Mouse (Mus musculus) embryonic facial prominence, embryonic 14.5 days (tissue): ENCODE data around the gene 4933411K16Rik. TPM values are rescaled to one million over a fixed set of nuclear protein-coding genes. Genes with fewer than 3 reads are reported as not detected.

Source experiments
- ATAC-seq: fragments of 200-750 bp; cut with Nextera tagmentation; 2 replicates; pipeline ENCODE4 v1.8.0; 2017; ENCODE audit warnings: low read depth, moderate number of reproducible peaks, moderate TSS enrichment
- DNase-seq: peaks from one replicate; pipeline ENCODE4 v3.0.0-alpha.2; 2015; ENCODE audit warnings: low spot score
- H3K27ac ChIP-seq: fragments of 300-500 bp; sonication (generic); replicated peaks from 2 replicates; pipeline ENCODE4 v1.5.1; 2014; ENCODE audit warnings: low read depth, mild to moderate bottlenecking, low read length, moderate library complexity
- H3K27me3 ChIP-seq: fragments of 300-500 bp; sonication (generic); replicated peaks from 2 replicates; pipeline ENCODE4 v1.6.1; 2014; ENCODE audit warnings: low read length; ENCODE audit not compliant: control insufficient read depth, insufficient read depth
- H3K36me3 ChIP-seq: fragments of 300-500 bp; sonication (generic); 2 replicates; pipeline ENCODE4 v1.6.1; 2014; ENCODE audit warnings: low read length, mixed read lengths; ENCODE audit not compliant: control insufficient read depth, insufficient read depth
- H3K4me1 ChIP-seq: fragments of 300-500 bp; sonication (generic); 2 replicates; pipeline ENCODE4 v1.6.1; 2014; ENCODE audit warnings: antibody characterized with exemption, low read length; ENCODE audit not compliant: control insufficient read depth, insufficient read depth
- H3K4me2 ChIP-seq: fragments of 300-500 bp; sonication (generic); 2 replicates; pipeline ENCODE4 v1.6.1; 2014; ENCODE audit warnings: low read depth, mild to moderate bottlenecking, low read length, moderate library complexity, mixed read lengths
- H3K4me3 ChIP-seq: fragments of 300-500 bp; sonication (generic); 2 replicates; pipeline ENCODE4 v1.5.1; 2014; ENCODE audit warnings: low read depth, mild to moderate bottlenecking, low read length
- H3K9ac ChIP-seq: fragments of 300-500 bp; sonication (generic); 2 replicates; pipeline ENCODE4 v1.6.1; 2014; ENCODE audit warnings: low read depth, mild to moderate bottlenecking, low read length, moderate library complexity, mixed read lengths
- H3K9me3 ChIP-seq: fragments of 300-500 bp; sonication (generic); 2 replicates; pipeline ENCODE4 v1.6.1; 2016; ENCODE audit warnings: low read length; ENCODE audit not compliant: control insufficient read depth
- WGBS: fragments of 180-500 bp; shearing (Covaris S2); extraction: QIAGEN DNeasy Blood & Tissue Kit; methylation state at CpG from one replicate; pipeline ENCODE4 v1.1.7; 2014; 5-methylcytosine and 5-hydroxymethylcytosine counted together
- polyA plus RNA-seq: library from polyadenylated mRNA; unstranded; fragments of >200 nt; fragmentation: Nextera tagmentation; extraction: Ambion mirVana; gene quantifications from 2 replicates; pipeline ENCODE4 v1.2.1, GENCODE M21; 2014

Gene 4933411K16Rik
- polyA plus RNA-seq, 1 experiment from 2014 or later = not detected

GRCm38 (mm10) chr19:42043988-42044387 is 8.1 kb upstream of the 4933411K16Rik start:
- ATAC-seq (no peak), DNase-seq (no peak)
- Histone ChIP-seq H3K27ac (no peak overlapping the region), H3K36me3 (no peaks in the 10 kb centered on the region), H3K4me3 (no peak overlapping the region), H3K9ac (no peak overlapping the region), H3K4me2 (no peak overlapping the region), H3K9me3 (no peaks in the 10 kb centered on the region), H3K27me3 (0 out of 2 replicates have a peak, but pooled peaks cover 7% of the 10 kb centered on the region), H3K4me1 (peaks cover 9% of the 10 kb centered on the region)
- WGBS = 91% methylated on average over 6 of the region's 6 CpGs

GRCm38 (mm10) chr19:42045269-42046102 is 6.6 kb upstream of the 4933411K16Rik start, which contains the start of gene Hoga1:
Gene Hoga1 (plus strand): TSS chr19:42045610.
- WGBS = 21% methylated on average over 23 of the region's 23 CpGs
- Histone ChIP-seq H3K9me3 (no peaks in the 10 kb centered on the region), H3K4me3 (peak within 1 kb of the TSS; percentile 36), H3K27me3 (no peaks in the 10 kb centered on the region), H3K4me1 (peaks cover 9% of the 10 kb centered on the region), H3K4me2 (peak within 1 kb of the TSS; percentile 62), H3K27ac (no peak within 1 kb of the TSS), H3K9ac (peak within 1 kb of the TSS; percentile 46), H3K36me3 (no peaks in the 10 kb centered on the region)
- peak; percentile 96 for ATAC-seq
- peak; percentile 91 for DNase-seq

GRCm38 (mm10) chr19:42050251-42050650 is 1.8 kb upstream of the 4933411K16Rik start:
- Histone ChIP-seq H3K27me3 (no peaks in the 10 kb centered on the region), H3K27ac (no peak overlapping the region), H3K4me1 (peaks cover 9% of the 10 kb centered on the region), H3K9me3 (no peaks in the 10 kb centered on the region), H3K9ac (no peak overlapping the region), H3K36me3 (no peaks in the 10 kb centered on the region), H3K4me3 (no peak overlapping the region), H3K4me2 (no peak overlapping the region)
- DNase-seq (no peak), ATAC-seq (no peak)
- WGBS = 81% methylated on average over 1 of the region's 1 CpGs

GRCm38 (mm10) chr19:42051351-42051750 is 697 bp upstream of the 4933411K16Rik start:
- Histone ChIP-seq H3K9me3 (no peaks in the 10 kb centered on the region), H3K27ac (no peak overlapping the region), H3K9ac (no peak overlapping the region), H3K4me1 (no peaks in the 10 kb centered on the region), H3K4me2 (no peak overlapping the region), H3K4me3 (no peak overlapping the region), H3K27me3 (no peaks in the 10 kb centered on the region), H3K36me3 (no peaks in the 10 kb centered on the region)
- 83% methylated on average over 3 of the region's 3 CpGs for WGBS
- ATAC-seq = no peak
- no peak for DNase-seq

- Histone ChIP-seq H3K4me1 (no peaks in the 10 kb centered on the region), H3K4me3 (no peak overlapping the region), H3K9me3 (no peaks in the 10 kb centered on the region), H3K9ac (no peak overlapping the region), H3K36me3 (no peaks in the 10 kb centered on the region), H3K27ac (no peak overlapping the region), H3K4me2 (no peak overlapping the region), H3K27me3 (no peaks in the 10 kb centered on the region)
- DNase-seq (no peak), ATAC-seq (no peak)
- 80% methylated on average over 6 of the region's 6 CpGs for WGBS
These were observed 2.2 kb downstream of the 4933411K16Rik start for GRCm38 (mm10) chr19:42054255-42054654.

GRCm38 (mm10) chr19:42055881-42056280 is 3.8 kb downstream of the 4933411K16Rik start:
- WGBS = 69% methylated on average over 2 of the region's 2 CpGs
- Histone ChIP-seq H3K4me1 (no peaks in the 10 kb centered on the region), H3K9me3 (no peaks in the 10 kb centered on the region)

GRCm38 (mm10) chr19:42056719-42057409 is 4.8 kb downstream of the 4933411K16Rik start:
- Histone ChIP-seq H3K9ac (no peak overlapping the region), H3K9me3 (no peaks in the 10 kb centered on the region), H3K27me3 (no peaks in the 10 kb centered on the region), H3K27ac (no peak overlapping the region), H3K36me3 (no peaks in the 10 kb centered on the region), H3K4me1 (no peaks in the 10 kb centered on the region), H3K4me3 (no peak overlapping the region), H3K4me2 (no peak overlapping the region)
- ATAC-seq (no peak), DNase-seq (no peak)
- 87% methylated on average over 6 of the region's 6 CpGs for WGBS

More at GRCm38 (mm10) chr19:42055881-42056280, 3.8 kb downstream of the 4933411K16Rik start:
- no peak overlapping the region for H3K4me2 ChIP-seq
- H3K27ac ChIP-seq = no peak overlapping the region
- H3K27me3 ChIP-seq = no peaks in the 10 kb centered on the region
- H3K36me3 ChIP-seq = no peaks in the 10 kb centered on the region
- no peak overlapping the region for H3K9ac ChIP-seq
- ATAC-seq (no peak), DNase-seq (no peak)
- H3K4me3 ChIP-seq = no peak overlapping the region

GRCm38 (mm10) chr19:42058426-42058825 is 6.4 kb downstream of the 4933411K16Rik start:
- DNase-seq (no peak), ATAC-seq (no peak)
- H3K27me3 ChIP-seq = no peaks in the 10 kb centered on the region
- no peak overlapping the region for H3K4me2 ChIP-seq
- no peak overlapping the region for H3K9ac ChIP-seq
- no peaks in the 10 kb centered on the region for H3K4me1 ChIP-seq
- no peaks in the 10 kb centered on the region for H3K9me3 ChIP-seq
- no peaks in the 10 kb centered on the region for H3K36me3 ChIP-seq
- no peak overlapping the region for H3K4me3 ChIP-seq
- H3K27ac ChIP-seq = no peak overlapping the region
- WGBS = 62% methylated on average over 7 of the region's 7 CpGs
